Mouse (Mus musculus) mouse embryonic stem cell (cell line): Measurements from ENCODE around the gene Slc24a3.

Experiments used
- in situ Hi-C, 2 experiments: fragments of 300-500 bp; cut with MboI; formaldehyde crosslinking; loops; 1 replicate in 1 of 2; 3 replicates in 1 of 2; pipeline ENCODE4 v1.14.3; 2019 to 2020; ENCODE audit warnings: low sequenced_read_pairs in 2 of 2, low pct_unique_long_range_greater_than_20kb in 1 of 2, mixed read lengths in 1 of 2; ENCODE audit not compliant: unreplicated experiment in 1 of 2

Gene Slc24a3

DNA sequence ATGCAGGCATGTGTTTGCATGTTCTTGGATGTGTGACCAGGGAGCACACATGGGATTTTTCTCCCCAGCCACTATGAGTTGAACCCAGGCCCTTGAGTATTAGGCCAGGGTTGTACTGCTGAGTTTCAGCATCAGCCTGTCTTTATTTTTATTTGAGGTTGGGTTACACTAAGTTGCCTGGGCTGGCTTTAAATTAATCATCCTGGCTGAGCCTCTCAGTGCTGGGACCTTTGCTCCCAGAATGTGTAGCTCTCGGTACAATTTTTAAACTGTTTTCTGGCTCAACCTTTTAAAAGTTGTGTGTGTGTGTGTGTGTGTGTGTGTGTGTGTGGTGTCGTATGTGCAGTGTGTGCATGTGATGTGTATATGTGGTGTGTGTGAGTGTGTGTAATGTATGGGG lies 512.6 kb downstream of the Slc24a3 start:
- in situ Hi-C loops = no loop called here

DNA sequence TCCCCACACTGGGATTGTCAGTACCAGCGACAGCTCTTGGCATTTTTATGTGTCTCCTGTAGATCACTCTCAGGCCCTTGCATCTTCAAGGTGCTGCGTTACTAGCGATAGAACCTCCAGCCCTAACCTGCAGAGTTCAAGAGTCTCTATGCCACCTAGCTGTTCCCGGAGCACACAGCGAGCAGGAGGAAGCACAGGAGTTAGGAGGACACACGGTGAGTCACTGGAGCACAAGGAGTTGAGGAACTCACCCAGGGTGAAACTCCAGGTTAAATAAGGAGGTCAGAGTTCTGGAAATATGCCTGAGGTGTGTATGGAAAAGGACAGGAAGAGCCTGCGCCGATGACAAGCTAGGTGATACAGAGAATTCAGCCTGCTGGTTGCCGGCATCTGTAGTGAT lies 513.2 kb downstream of the Slc24a3 start:
- in situ Hi-C loops = no loop called here

DNA sequence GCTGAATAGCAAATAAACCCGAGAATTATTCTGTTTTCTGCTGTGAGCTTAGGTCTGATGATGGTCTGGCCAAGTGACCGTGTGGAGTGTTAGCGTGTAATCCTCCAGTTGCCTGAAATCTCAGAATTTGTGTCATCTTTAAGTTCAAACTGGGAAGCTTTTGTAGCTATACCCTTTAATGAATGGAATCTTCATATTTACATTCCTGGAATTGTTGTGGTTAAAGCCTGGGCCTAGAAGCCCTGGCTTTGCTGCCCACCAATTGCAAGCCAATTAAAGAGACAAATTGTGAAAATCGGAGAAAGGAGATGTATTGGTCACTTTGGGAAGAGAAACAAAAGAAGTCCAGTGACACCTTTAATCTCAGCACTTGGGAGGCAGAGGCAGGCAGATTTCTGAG lies 514.1 kb downstream of the Slc24a3 start:
- in situ Hi-C loops = no loop called here

DNA sequence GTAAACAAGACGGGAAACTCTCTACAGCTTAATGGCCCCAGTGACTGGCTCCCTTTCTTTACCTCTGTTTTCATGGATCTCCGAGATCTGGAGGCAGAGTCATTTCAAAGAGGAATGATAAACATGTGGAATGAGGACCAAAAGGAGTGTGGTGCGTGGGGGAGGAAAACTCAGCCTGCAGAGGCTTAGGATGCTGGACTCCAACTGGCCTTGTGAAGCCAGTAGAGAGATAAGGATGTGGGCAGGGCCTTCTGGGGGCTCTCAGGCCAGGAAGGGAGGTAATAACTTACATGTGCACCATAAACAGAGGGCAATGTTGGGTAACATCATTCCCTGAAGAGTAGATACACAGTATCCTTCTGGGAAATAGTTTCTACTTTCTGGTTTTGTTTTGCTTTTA lies 515.4 kb downstream of the Slc24a3 start:
- in situ Hi-C loops = no loop called here

DNA sequence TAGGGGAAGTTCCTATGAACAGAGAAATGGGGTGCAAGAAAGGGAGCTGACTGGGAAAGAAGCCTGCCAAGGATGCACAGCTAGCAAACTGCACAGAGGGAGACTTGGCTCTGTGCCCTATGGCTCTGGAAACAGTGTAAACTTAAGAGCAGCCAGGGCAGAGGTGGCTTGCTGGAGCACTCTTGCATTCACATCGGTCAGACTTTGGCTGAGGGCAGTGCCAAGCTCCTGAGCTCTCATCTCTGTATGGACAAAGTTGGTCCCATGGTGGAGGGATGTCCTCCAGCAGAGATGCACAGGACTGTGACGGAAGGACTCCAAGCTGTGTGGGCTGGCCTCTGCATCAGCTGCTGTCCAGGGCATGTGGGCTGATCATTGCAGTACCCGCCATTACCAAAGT lies 516.0 kb downstream of the Slc24a3 start:
- in situ Hi-C loops = no loop called here

DNA sequence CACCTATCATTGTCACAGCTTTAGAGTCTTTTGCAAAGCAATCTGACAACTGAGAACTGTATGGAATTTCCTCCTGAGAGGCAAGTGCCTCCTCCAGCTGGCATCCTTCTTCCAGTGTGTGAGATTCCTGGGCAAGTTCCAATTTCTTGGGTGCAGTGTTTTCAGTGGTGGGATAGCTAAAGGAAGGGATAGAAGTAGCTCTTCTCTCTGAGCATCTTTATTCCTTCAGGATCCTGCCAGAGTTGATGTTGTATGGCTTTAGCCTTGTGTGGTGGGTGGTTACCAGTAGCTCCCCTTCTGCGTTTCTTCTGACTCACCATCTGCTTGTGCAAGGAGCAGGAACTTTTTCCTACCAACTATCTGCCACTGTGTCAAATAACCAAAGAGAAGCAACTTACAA lies 516.6 kb downstream of the Slc24a3 start:
- in situ Hi-C loops = no loop called here

DNA sequence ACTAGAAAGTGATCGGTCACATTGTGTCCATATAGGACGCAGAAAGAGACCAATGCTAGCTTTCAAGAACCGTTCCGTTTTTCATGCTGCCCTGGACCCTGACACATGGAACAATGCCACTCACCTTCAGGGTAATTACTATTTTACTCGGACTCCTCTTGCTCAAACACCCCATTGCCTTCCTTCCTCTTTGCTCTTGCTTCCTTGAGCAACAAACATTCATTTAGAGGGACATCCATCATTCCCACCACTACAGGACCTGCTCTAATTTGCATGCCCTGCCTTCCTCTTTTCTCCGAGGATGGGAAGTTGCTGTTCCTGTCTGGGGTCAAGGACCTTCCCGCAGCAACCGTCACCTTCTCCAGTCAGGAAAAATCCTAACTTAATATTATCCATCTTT lies 517.3 kb downstream of the Slc24a3 start:
- in situ Hi-C loops = no loop called here

DNA sequence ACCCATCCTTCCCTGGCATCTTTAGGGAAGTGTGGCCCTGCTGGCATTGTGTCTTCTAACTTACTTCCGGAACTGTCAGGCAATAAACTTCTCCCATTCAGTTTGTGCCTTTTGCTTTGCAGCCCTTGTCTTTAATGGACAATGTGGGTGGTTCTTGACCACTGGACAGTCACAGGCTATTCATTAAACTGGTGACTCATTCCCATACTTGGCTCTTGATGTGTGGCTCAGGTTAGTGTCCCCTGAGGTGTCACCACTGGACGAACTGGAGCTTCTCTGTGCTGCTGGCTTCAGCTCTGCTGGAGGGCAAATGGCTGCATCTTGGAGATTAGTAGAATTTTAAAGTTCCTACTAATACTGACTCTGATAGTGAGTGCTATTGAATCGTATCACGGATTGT lies 518.5 kb downstream of the Slc24a3 start:
- in situ Hi-C loops = no loop called here

DNA sequence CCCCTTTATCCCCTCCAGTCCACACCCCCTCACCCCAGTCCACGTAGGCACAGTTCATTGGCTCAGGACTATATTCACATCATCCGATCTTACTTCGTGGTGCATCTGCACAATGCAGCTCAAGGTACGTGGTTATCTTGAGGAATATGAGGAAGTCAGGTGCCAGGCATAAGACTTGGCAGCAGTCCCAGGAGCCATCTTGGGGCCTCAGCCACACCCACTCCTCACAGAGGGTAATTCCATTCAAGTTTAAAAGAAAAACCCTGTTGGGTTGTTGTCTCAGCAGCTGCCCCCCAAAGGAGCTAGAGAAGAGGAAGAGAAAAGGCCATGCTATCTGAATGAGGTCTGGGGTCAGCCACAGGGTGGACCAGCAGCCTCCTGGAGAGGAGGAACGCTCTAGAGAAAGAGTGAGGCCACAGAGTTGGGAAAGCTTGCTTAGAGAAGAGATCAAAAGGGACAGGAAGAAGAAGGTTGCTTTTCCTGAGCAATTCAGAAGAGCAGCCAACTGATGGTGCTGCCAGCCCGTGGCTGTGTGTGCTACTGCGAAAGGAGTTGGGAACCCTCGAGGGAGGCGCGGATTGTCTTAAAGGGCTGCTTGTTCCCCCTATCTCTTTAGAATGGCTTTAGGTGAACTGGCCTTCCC lies 523.9 kb downstream of the Slc24a3 start:
- in situ Hi-C loops = loop anchor here in 1 of 2 experiments (10.0 kb wide), 1 partner anchor 193 kb away; no protein-coding TSS in a partner anchor
